Mouse (Mus musculus) forebrain, embryonic 11.5 days (tissue): ENCODE data around the gene BC029722. TPM values are rescaled to one million over a fixed set of nuclear protein-coding genes. Genes with fewer than 3 reads are reported as not detected.

Experiments
- ATAC-seq: fragments of 200-750 bp; cut with Nextera tagmentation; replicated peaks from 2 replicates; pipeline ENCODE4 v1.8.0; 2017; ENCODE audit warnings: moderate TSS enrichment; ENCODE audit not compliant: low FRiP score
- DNase-seq: peaks from one replicate; pipeline ENCODE4 v3.0.0-alpha.2; 2017; ENCODE audit warnings: low spot score
- H3K27ac ChIP-seq: fragments of 300-500 bp; sonication (generic); 2 replicates; pipeline ENCODE4 v1.5.1; 2014; ENCODE audit warnings: low read depth, low read length
- H3K27me3 ChIP-seq: fragments of 300-500 bp; sonication (generic); 2 replicates; pipeline ENCODE4 v1.6.1; 2014; ENCODE audit warnings: mild to moderate bottlenecking, low read length, mixed read lengths; ENCODE audit not compliant: control insufficient read depth, insufficient read depth
- H3K36me3 ChIP-seq: fragments of 300-500 bp; sonication (generic); 2 replicates; pipeline ENCODE4 v1.6.1; 2014; ENCODE audit warnings: mild to moderate bottlenecking, low read length, moderate library complexity, mixed read lengths; ENCODE audit not compliant: control insufficient read depth, insufficient read depth
- H3K4me1 ChIP-seq: fragments of 300-500 bp; sonication (generic); replicated peaks from 2 replicates; pipeline ENCODE4 v1.6.1; 2014; ENCODE audit warnings: low read length, mixed read lengths; ENCODE audit not compliant: control insufficient read depth, insufficient read depth
- H3K4me2 ChIP-seq: fragments of 300-500 bp; sonication (generic); 2 replicates; pipeline ENCODE4 v1.6.1; 2014; ENCODE audit warnings: low read depth, mild to moderate bottlenecking, low read length, moderate library complexity, mixed read lengths; ENCODE audit not compliant: severe bottlenecking
- H3K4me3 ChIP-seq: fragments of 300-500 bp; sonication (generic); 2 replicates; pipeline ENCODE4 v1.5.1; 2014; ENCODE audit warnings: low read depth, low read length
- H3K9ac ChIP-seq: fragments of 300-500 bp; sonication (generic); 2 replicates; pipeline ENCODE4 v1.6.1; 2014; ENCODE audit warnings: low read length
- H3K9me3 ChIP-seq: fragments of 300-500 bp; sonication (generic); 2 replicates; pipeline ENCODE4 v1.6.1; 2016; ENCODE audit warnings: low read length, mixed read lengths; ENCODE audit not compliant: control insufficient read depth
- WGBS: fragments of 180-500 bp; shearing (Covaris S2); extraction: QIAGEN DNeasy Blood & Tissue Kit; methylation state at CpG from one replicate; pipeline ENCODE4 v1.1.7; 2014; 5-methylcytosine and 5-hydroxymethylcytosine counted together
- polyA plus RNA-seq: library from polyadenylated mRNA; unstranded; fragments of >200 nt; fragmentation: Nextera tagmentation; extraction: Ambion mirVana; gene quantifications from 2 replicates; pipeline ENCODE4 v1.2.1, GENCODE M21; 2014

The BC029722 gene
- polyA plus RNA-seq, 1 experiment from 2014 or later, result 6.9 TPM

GRCm38 (mm10) chr2:155814829-155815228 lies 4.4 kb downstream of the BC029722 start:
- H3K36me3 ChIP-seq, result no peaks in the 10 kb centered on the region
- no peaks in the 10 kb centered on the region for H3K9me3 ChIP-seq
- no peak overlapping the region for H3K4me2 ChIP-seq
- ATAC-seq (no peak), DNase-seq (no peak)
- H3K4me1 ChIP-seq, result no peaks in the 10 kb centered on the region
- H3K27ac ChIP-seq, result no peak overlapping the region
- 30% methylated on average over 5 of the region's 5 CpGs for WGBS
- no peak overlapping the region for H3K9ac ChIP-seq
- no peak overlapping the region for H3K4me3 ChIP-seq
- H3K27me3 ChIP-seq, result no peaks in the 10 kb centered on the region

GRCm38 (mm10) chr2:155812637-155813036 lies 6.6 kb downstream of the BC029722 start:
- ATAC-seq (no peak), DNase-seq (no peak)
- no peaks in the 10 kb centered on the region for H3K27me3 ChIP-seq
- H3K4me3 ChIP-seq, result no peak overlapping the region
- no peak overlapping the region for H3K9ac ChIP-seq
- H3K36me3 ChIP-seq, result no peaks in the 10 kb centered on the region
- no peak overlapping the region for H3K4me2 ChIP-seq
- no peaks in the 10 kb centered on the region for H3K4me1 ChIP-seq
- WGBS, result 81% methylated on average over 4 of the region's 4 CpGs
- no peak overlapping the region for H3K27ac ChIP-seq
- H3K9me3 ChIP-seq, result no peaks in the 10 kb centered on the region

DNA sequence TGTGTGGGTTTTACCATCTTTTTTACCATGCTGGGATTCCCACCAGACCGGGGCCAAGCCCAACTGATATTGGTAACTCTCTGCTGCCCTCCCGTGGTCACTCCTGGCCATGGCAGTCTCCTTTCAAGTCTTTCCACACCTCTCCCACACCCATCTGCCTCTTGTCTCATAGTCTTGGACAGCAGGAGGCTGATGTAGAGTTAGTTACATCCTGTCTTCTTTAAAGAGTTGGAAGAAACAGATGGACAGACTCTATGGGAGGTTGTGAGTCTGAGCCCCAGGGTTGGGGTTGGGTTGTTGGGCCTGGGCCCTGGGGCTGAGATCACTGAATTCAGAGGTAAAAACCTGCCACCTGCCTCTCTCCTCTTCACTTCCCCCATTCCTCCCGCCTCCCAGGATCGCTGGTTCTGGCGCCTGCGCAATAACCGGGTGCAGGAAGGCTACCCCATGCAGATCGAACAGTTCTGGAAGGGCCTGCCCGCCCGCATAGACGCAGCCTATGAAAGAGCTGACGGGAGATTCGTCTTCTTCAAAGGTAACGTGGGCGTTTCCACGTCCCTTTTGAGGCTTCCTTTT lies 7.3 kb downstream of the BC029722 start:
- 39% methylated on average over 16 of the region's 16 CpGs for WGBS
- ATAC-seq, result no peak

DNA sequence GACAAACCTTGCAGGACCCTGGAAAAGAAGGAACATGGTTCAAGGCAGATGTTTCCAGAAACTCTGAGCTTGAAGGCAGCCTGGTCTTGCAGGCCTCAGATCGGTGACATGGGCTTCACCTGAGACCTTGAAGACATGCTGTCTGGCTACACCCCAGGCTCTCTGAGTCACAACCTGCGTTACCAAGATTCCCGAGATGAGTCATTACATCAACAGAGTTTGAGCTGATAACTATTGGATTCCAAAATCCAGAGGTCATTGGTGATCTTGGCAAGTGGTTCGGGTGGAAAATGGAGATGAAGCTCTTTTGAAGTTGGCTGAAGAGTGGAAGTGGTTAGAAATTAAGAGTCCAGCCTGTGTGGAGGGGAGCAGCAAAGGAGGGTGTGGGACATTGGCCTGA lies 9.6 kb downstream of the BC029722 start:
- 86% methylated on average over 4 of the region's 4 CpGs for WGBS
- Histone ChIP-seq H3K9me3 (no peaks in the 10 kb centered on the region), H3K4me3 (no peak overlapping the region), H3K27me3 (no peaks in the 10 kb centered on the region), H3K9ac (no peak overlapping the region), H3K27ac (no peak overlapping the region), H3K4me1 (no peaks in the 10 kb centered on the region), H3K4me2 (no peak overlapping the region), H3K36me3 (no peaks in the 10 kb centered on the region)
- DNase-seq (no peak), ATAC-seq (no peak)

More for the DNA sequence above, 7.3 kb downstream of the BC029722 start:
- Histone ChIP-seq H3K36me3 (no peaks in the 10 kb centered on the region), H3K4me2 (no peak overlapping the region), H3K4me1 (no peaks in the 10 kb centered on the region), H3K27ac (no peak overlapping the region), H3K27me3 (no peaks in the 10 kb centered on the region), H3K9me3 (no peaks in the 10 kb centered on the region), H3K9ac (no peak overlapping the region), H3K4me3 (no peak overlapping the region)
- peak; percentile 90 for DNase-seq

- Histone ChIP-seq H3K36me3 (no peaks in the 10 kb centered on the region), H3K4me2 (no peak overlapping the region), H3K4me1 (no peaks in the 10 kb centered on the region), H3K9me3 (no peaks in the 10 kb centered on the region), H3K9ac (no peak overlapping the region), H3K27me3 (no peaks in the 10 kb centered on the region), H3K27ac (no peak overlapping the region), H3K4me3 (no peak overlapping the region)
- 86% methylated on average over 4 of the region's 4 CpGs for WGBS
- DNase-seq, result no peak
- ATAC-seq, result no peak
Observed at GRCm38 (mm10) chr2:155807408-155807807, 11.8 kb downstream of the BC029722 start.

- DNase-seq (no peak), ATAC-seq (no peak)
- WGBS, result 75% methylated on average over 5 of the region's 5 CpGs
- H3K4me3 ChIP-seq, result no peak overlapping the region
- no peak overlapping the region for H3K9ac ChIP-seq
- H3K4me1 ChIP-seq, result no peaks in the 10 kb centered on the region
- H3K27me3 ChIP-seq, result no peaks in the 10 kb centered on the region
- H3K36me3 ChIP-seq, result no peaks in the 10 kb centered on the region
- H3K4me2 ChIP-seq, result no peak overlapping the region
- no peak overlapping the region for H3K27ac ChIP-seq
- H3K9me3 ChIP-seq, result no peaks in the 10 kb centered on the region
Observed at GRCm38 (mm10) chr2:155806548-155806947, 12.7 kb downstream of the BC029722 start.

GRCm38 (mm10) chr2:155805925-155806255 lies 13.3 kb downstream of the BC029722 start:
- DNase-seq (no peak), ATAC-seq (no peak)
- no peaks in the 10 kb centered on the region for H3K36me3 ChIP-seq
- H3K27me3 ChIP-seq, result no peaks in the 10 kb centered on the region
- H3K4me1 ChIP-seq, result no peaks in the 10 kb centered on the region
- H3K4me2 ChIP-seq, result no peak overlapping the region
- H3K27ac ChIP-seq, result no peak overlapping the region
- H3K4me3 ChIP-seq, result no peak overlapping the region
- WGBS, result 83% methylated on average over 6 of the region's 6 CpGs
- H3K9ac ChIP-seq, result no peak overlapping the region
- H3K9me3 ChIP-seq, result no peaks in the 10 kb centered on the region

- H3K4me3 ChIP-seq, result no peak overlapping the region
- ATAC-seq (no peak), DNase-seq (no peak)
- no peak overlapping the region for H3K27ac ChIP-seq
- no peak overlapping the region for H3K4me2 ChIP-seq
- H3K27me3 ChIP-seq, result no peaks in the 10 kb centered on the region
- H3K9ac ChIP-seq, result no peak overlapping the region
- no peaks in the 10 kb centered on the region for H3K9me3 ChIP-seq
- 72% methylated on average over 6 of the region's 6 CpGs for WGBS
- no peaks in the 10 kb centered on the region for H3K4me1 ChIP-seq
- H3K36me3 ChIP-seq, result no peaks in the 10 kb centered on the region
Observed at GRCm38 (mm10) chr2:155805231-155805924, 13.8 kb downstream of the BC029722 start.

DNA sequence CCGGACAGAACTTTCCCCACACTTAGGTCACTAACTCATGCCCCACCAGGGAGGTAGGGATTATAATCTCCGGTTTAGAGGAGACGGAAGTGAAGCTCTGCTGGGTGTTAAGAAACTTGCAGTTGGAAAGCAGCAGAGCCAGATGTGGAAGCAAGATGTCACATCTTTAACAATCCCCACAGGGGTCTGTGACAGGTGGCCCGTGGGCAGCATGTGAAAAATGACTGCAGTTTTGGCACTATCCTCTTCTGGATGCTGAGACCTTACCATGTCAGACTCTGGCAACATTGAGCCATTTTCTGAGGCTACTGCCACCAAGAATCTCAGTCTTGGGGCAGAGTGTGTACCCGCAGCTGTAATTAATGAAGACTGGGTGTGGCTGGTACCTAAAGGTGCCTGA lies 15.2 kb downstream of the BC029722 start:
- Histone ChIP-seq H3K4me1 (no peaks in the 10 kb centered on the region), H3K27ac (no peak overlapping the region), H3K36me3 (no peaks in the 10 kb centered on the region), H3K27me3 (no peaks in the 10 kb centered on the region), H3K4me3 (no peak overlapping the region), H3K4me2 (no peak overlapping the region), H3K9ac (no peak overlapping the region), H3K9me3 (no peaks in the 10 kb centered on the region)
- WGBS, result 78% methylated on average over 5 of the region's 5 CpGs
- ATAC-seq (no peak), DNase-seq (no peak)
